Mouse (Mus musculus) induced T-regulatory cell, adult 2 months (primary cell): ENCODE measurements around the gene Cdc42bpb.

ENCODE experiments used
- DNase-seq: peaks from one replicate; pipeline ENCODE4 v3.0.0-alpha.2; 2012; ENCODE audit warnings: low read depth

Cdc42bpb gene

DNA sequence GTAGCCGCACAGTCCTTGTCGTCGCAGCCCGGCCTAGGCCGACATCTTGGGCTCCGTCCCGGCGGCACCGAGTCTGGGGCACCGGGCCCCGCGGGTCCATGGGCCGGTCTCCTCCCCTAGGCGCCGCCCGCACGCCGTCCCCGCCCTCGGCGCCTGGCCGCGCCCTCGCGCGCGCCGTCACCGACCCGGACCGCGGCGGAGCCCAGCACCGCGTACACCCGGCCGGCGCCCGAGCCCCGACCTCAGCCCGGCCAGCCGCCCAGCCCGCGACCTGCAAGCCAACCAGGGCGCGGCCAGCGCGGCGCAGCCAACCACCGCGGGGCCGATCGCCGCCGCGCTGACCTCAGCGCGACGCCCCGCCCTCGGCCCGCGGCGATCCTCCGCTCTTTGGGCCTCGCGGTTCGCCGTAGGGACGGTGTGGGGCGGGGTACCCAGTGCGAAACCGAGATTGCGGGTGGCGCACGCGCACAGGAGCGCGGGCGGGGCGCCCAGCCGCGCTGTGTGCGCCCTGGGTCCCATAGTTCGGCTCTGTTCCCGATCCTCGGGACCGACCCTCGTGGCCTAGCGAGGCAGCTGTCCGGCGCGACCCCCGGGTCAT, at the start of gene Cdc42bpb:
TSS of gene Cdc42bpb (minus strand) at position 343 of the 598 bp plus-strand sequence.
- peak; percentile 79 for DNase-seq

GRCm38 (mm10) chr12:111425789-111426460, 48.4 kb upstream of the Cdc42bpb start:
- DNase-seq = peak; percentile 76

DNA sequence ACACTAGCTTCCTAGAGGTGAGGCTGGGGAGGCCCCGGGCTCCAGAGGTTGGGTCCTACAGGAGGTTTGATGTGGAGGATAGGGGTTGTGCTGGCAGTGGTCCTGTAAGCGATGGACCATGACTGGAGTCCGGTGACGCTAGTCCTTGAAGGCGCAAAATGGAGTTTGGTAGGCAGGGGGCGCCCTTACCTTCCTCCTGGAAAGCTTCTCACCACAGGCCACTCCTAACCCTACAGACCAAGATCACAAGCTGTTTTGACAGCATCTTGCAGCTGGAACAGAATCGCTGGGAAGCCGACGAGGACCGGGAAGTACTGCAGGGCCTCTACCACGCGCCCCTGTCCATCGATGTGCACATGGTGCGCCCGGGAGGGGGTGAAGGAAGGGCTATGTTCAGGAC, 47.7 kb upstream of the Cdc42bpb start:
- DNase-seq = peak; percentile 49

DNA sequence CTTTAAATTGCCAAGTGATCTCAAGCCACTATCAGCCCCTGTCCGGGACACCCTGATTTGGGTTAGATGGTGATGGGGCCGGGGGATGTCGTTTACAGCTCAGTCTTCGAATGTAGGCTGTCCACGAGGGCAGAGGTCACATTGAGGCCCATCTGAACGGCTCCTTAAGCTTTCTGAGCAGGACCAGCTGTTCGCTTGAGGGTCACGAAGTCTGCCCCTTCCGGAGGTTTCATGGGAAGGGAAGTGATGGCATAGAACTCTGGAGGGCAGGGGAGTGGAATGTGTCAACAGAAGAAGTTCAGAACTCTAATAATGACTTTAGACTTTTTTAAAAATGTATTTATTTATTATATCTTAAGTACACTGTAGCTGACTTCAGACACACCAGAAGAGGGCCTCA, 47.0 kb upstream of the Cdc42bpb start:
- no peak for DNase-seq

GRCm38 (mm10) chr12:111423570-111424129, 46.1 kb upstream of the Cdc42bpb start:
- no peak for DNase-seq

GRCm38 (mm10) chr12:111422852-111423251, 45.3 kb upstream of the Cdc42bpb start:
- no peak for DNase-seq

GRCm38 (mm10) chr12:111420946-111421709, 43.6 kb upstream of the Cdc42bpb start:
- no peak for DNase-seq

GRCm38 (mm10) chr12:111419918-111420317, 42.4 kb upstream of the Cdc42bpb start:
- no peak for DNase-seq

DNA sequence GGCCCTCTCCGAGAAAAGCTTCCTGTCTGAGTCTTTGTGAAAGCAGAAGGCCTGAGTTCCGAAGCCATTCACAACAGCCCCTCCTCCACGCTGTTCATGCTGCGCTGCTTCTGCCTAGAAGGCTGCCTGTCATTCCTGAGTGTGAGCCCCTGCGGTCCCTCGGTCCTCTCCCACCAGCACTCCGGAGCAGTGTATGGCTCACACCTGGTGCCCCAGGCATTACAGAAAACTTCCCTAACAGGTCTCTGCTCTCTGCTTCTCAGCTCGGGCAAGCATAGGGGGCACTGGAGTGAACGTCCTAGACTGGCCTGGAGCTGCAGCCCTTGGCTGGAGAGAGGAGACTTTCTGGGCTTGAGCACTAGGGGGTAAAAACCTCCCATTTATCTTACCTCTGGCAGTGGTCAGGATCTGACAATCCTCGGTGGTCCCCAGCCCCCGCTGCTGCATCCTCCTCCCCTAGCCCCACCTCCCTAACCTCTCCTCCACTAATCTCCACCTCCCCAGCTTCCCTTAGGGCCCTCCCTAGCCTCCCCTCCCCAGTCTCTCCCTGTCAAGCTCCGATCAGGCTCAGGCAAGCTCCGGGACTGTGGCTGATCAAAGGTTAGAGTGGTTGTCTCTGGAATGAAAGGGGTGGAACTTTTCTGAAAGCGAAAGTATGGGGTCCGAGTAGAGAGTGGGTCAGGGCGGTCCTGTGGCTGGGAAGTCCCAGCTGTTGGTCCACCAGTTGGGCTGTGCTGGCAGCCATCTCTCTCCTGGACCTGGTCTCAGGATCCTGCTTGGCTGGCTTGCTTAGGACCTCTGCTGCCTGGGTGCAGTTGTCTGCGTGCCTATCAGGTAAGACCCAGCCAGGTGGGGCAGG, 39.6 kb upstream of the Cdc42bpb start, which contains the start of gene Exoc3l4:
TSS of gene Exoc3l4 (plus strand) at position 97 of the 859 bp plus-strand sequence.
- no peak for DNase-seq

DNA sequence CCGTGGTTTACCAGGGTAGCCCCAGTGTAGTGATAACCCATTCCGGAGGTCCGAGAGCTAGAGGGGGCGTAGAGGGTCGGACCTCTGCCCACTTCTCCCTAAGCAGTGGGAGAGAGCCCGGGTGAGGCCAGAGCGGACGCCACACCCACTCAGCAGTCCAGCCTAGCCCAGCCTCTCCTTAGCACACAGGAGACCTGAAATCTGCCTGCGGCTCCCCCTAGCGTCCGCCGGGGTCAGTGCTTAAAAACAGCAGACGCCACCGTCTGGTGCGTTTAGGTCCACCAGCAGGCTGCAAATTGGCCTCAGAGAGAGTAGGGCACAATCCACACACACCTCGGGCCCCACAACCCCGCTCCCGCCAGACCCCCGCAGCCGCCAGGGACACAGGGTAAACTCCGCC, 35.8 kb upstream of the Cdc42bpb start:
- peak; percentile 77 for DNase-seq

DNA sequence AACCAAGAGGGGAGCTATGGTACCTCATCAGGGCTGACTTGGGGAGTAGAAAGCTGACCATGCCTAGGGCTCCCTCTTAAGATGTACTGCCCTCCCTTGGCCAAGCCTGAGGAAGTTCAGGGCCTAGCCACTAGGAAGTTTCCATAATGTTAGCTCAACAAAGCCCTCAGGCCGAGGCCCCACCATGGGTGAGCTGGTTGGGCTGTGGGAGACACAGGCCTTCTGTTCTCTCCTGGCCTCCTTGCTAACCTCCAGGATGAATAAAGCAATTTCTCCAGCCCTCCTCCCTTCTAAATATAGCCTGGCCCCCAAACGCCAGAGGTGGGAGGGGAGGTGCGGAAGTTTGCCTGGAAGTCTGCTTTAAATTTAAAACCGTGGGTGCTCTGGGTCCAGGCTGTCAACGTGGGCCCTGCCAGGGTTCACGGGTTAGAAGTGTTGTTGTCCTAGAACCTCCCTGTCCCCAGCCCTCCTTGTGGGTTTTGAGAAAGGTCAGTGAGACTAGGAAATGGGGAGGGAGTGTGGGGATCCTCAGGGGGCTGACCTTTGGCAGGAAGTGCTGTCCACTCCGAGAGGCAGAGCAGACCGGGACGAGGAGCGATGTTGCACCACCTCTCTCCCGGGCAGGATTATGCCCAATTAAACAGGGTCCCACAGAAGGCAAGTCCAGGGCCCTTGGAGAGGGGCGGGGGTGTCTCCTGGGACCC, 35.2 kb upstream of the Cdc42bpb start:
- no peak for DNase-seq

GRCm38 (mm10) chr12:111411631-111412355, 34.3 kb upstream of the Cdc42bpb start:
- no peak for DNase-seq

DNA sequence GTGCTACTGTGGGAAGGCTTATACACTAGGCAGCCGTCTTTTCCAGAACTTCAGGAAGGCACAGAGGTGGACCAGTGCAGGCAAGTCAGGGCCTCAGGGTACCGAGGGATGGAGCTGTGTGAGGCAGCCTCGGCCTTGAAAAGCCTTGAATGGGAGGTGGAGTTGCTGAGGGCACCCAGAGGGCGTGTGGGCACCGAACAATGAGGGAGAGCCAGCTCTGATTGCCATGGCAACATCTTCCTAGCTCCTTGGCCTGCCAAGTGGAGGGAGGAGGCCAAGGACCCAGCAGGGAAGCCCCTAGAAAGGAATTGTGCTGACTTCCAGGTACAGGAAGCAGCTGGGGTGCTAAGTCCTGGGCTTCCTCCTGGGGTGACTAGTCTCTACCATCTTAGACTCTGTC, 32.1 kb upstream of the Cdc42bpb start:
- DNase-seq = no peak

GRCm38 (mm10) chr12:111406622-111407021, 29.1 kb upstream of the Cdc42bpb start, which contains the start of gene Lbhd2:
Lbhd2 (plus strand) TSS chr12:111406809.
- peak; percentile 17 for DNase-seq

- DNase-seq = no peak
Measured at GRCm38 (mm10) chr12:111404880-111405279, 27.4 kb upstream of the Cdc42bpb start.

- peak; percentile 71 for DNase-seq
Measured at GRCm38 (mm10) chr12:111401454-111402184, 24.1 kb upstream of the Cdc42bpb start.

- no peak for DNase-seq
Measured at GRCm38 (mm10) chr12:111396997-111397396, 19.5 kb upstream of the Cdc42bpb start.

- no peak for DNase-seq
Measured at GRCm38 (mm10) chr12:111394008-111394407, 16.5 kb upstream of the Cdc42bpb start.

GRCm38 (mm10) chr12:111387146-111387545, 9.6 kb upstream of the Cdc42bpb start:
- DNase-seq = no peak
